Mouse (Mus musculus): ENCODE measurements around the gene Hoxc6. TPM values are rescaled to one million over a fixed set of nuclear protein-coding genes. Genes with fewer than 3 reads are reported as not detected.

The Hoxc6 gene
- polyA plus RNA-seq, 1 experiment from 2014 or later = 1.3 TPM

- Histone ChIP-seq H3K36me3 (ENCODE audit: control insufficient read depth, insufficient read depth, low read length) (no peaks in the 10 kb centered on the region), H3K27me3 (replicated peaks; ENCODE audit: control insufficient read depth, insufficient read depth, low read length) (peaks cover 98% of the 10 kb centered on the region), H3K4me3 (ENCODE audit: low read depth, low read length) (no peak overlapping the region), H3K27ac (ENCODE audit: low read depth, low read length) (no peak overlapping the region), H3K9ac (ENCODE audit: low read depth, low read length) (no peak overlapping the region), H3K9me3 (ENCODE audit: control insufficient read depth, low read length) (no peaks in the 10 kb centered on the region), H3K4me2 (peak overlapping the region; percentile 31; the same call in 1 of the 2 replicates), H3K4me1 (replicated peaks; ENCODE audit: control insufficient read depth, insufficient read depth, low read length) (peaks cover 3% of the 10 kb centered on the region; the same call in 1 of the 2 replicates)
- DNase-seq (ENCODE audit: low spot score) = no peak
- WGBS = 4% methylated on average over 30 of the region's 30 CpGs
- no peak for ATAC-seq (replicated peaks; ENCODE audit: low FRiP score)
These were observed 31.9 kb upstream of the Hoxc6 start for GRCm38 (mm10) chr15:102965892-102966775.

- Histone ChIP-seq H3K4me1 (replicated peaks; ENCODE audit: control insufficient read depth, insufficient read depth, low read length) (peaks cover 3% of the 10 kb centered on the region; the same call in 1 of the 2 replicates), H3K9me3 (ENCODE audit: control insufficient read depth, low read length) (no peaks in the 10 kb centered on the region), H3K4me3 (ENCODE audit: low read depth, low read length) (no peak within 1 kb of the TSS), H3K27me3 (replicated peaks; ENCODE audit: control insufficient read depth, insufficient read depth, low read length) (peaks cover 98% of the 10 kb centered on the region), H3K9ac (ENCODE audit: low read depth, low read length) (no peak within 1 kb of the TSS), H3K27ac (ENCODE audit: low read depth, low read length) (no peak within 1 kb of the TSS), H3K36me3 (ENCODE audit: control insufficient read depth, insufficient read depth, low read length) (no peaks in the 10 kb centered on the region), H3K4me2 (peak within 1 kb of the TSS; percentile 31; the same call in 1 of the 2 replicates)
- 5% methylated on average over 27 of the region's 27 CpGs for WGBS
- peak; percentile 36 for DNase-seq (ENCODE audit: low spot score)
- ATAC-seq (replicated peaks; ENCODE audit: low FRiP score) = no peak
These were observed 31.2 kb upstream of the Hoxc6 start, which contains the start of gene Hoxc10 for GRCm38 (mm10) chr15:102966776-102967311. TSS of gene Hoxc10 (plus strand) at chr15:102966796.

- Histone ChIP-seq H3K27me3 (replicated peaks; ENCODE audit: control insufficient read depth, insufficient read depth, low read length) (peaks cover 99% of the 10 kb centered on the region), H3K4me2 (peak within 1 kb of the TSS; percentile 31; the same call in 1 of the 2 replicates), H3K9me3 (ENCODE audit: control insufficient read depth, low read length) (no peaks in the 10 kb centered on the region), H3K4me3 (ENCODE audit: low read depth, low read length) (no peak within 1 kb of the TSS), H3K36me3 (ENCODE audit: control insufficient read depth, insufficient read depth, low read length) (no peaks in the 10 kb centered on the region), H3K9ac (ENCODE audit: low read depth, low read length) (no peak within 1 kb of the TSS), H3K4me1 (replicated peaks; ENCODE audit: control insufficient read depth, insufficient read depth, low read length) (peaks cover 3% of the 10 kb centered on the region; the same call in 1 of the 2 replicates), H3K27ac (ENCODE audit: low read depth, low read length) (no peak within 1 kb of the TSS)
- no peak for DNase-seq (ENCODE audit: low spot score)
- no peak for ATAC-seq (replicated peaks; ENCODE audit: low FRiP score)
- 5% methylated on average over 12 of the region's 12 CpGs for WGBS
These were observed 30.8 kb upstream of the Hoxc6 start, which contains the start of gene Hoxc5 for GRCm38 (mm10) chr15:102967312-102967510. TSS of gene Hoxc5 (plus strand) at chr15:102967443.

GRCm38 (mm10) chr15:102967511-102968397, 30.3 kb upstream of the Hoxc6 start:
- ATAC-seq (replicated peaks; ENCODE audit: low FRiP score) (no peak), DNase-seq (ENCODE audit: low spot score) (peak; percentile 38)
- WGBS = 2% methylated on average over 34 of the region's 34 CpGs
- Histone ChIP-seq H3K4me2 (no peak overlapping the region), H3K27ac (ENCODE audit: low read depth, low read length) (no peak overlapping the region), H3K9ac (ENCODE audit: low read depth, low read length) (no peak overlapping the region), H3K36me3 (ENCODE audit: control insufficient read depth, insufficient read depth, low read length) (no peaks in the 10 kb centered on the region), H3K4me3 (ENCODE audit: low read depth, low read length) (no peak overlapping the region), H3K9me3 (ENCODE audit: control insufficient read depth, low read length) (no peaks in the 10 kb centered on the region), H3K4me1 (replicated peaks; ENCODE audit: control insufficient read depth, insufficient read depth, low read length) (peaks cover 3% of the 10 kb centered on the region; the same call in 1 of the 2 replicates), H3K27me3 (replicated peaks; ENCODE audit: control insufficient read depth, insufficient read depth, low read length) (peaks cover 99% of the 10 kb centered on the region)

- Histone ChIP-seq H3K4me3 (ENCODE audit: low read depth, low read length) (no peak overlapping the region), H3K4me1 (replicated peaks; ENCODE audit: control insufficient read depth, insufficient read depth, low read length) (peaks cover 3% of the 10 kb centered on the region; the same call in 1 of the 2 replicates), H3K9me3 (ENCODE audit: control insufficient read depth, low read length) (no peaks in the 10 kb centered on the region), H3K27ac (ENCODE audit: low read depth, low read length) (no peak overlapping the region), H3K36me3 (ENCODE audit: control insufficient read depth, insufficient read depth, low read length) (no peaks in the 10 kb centered on the region), H3K9ac (ENCODE audit: low read depth, low read length) (no peak overlapping the region), H3K27me3 (replicated peaks; ENCODE audit: control insufficient read depth, insufficient read depth, low read length) (peaks cover 99% of the 10 kb centered on the region), H3K4me2 (no peak overlapping the region)
- DNase-seq (ENCODE audit: low spot score) (no peak), ATAC-seq (replicated peaks; ENCODE audit: low FRiP score) (no peak)
- WGBS = 32% methylated on average over 1 of the region's 1 CpGs
These were observed 28.8 kb upstream of the Hoxc6 start for GRCm38 (mm10) chr15:102969296-102969695.

GRCm38 (mm10) chr15:102970740-102971139, 27.3 kb upstream of the Hoxc6 start:
- H3K36me3 ChIP-seq (ENCODE audit: control insufficient read depth, insufficient read depth, low read length) = no peaks in the 10 kb centered on the region
- peaks cover 99% of the 10 kb centered on the region for H3K27me3 ChIP-seq (replicated peaks; ENCODE audit: control insufficient read depth, insufficient read depth, low read length)
- no peak overlapping the region for H3K27ac ChIP-seq (ENCODE audit: low read depth, low read length)
- peaks cover 3% of the 10 kb centered on the region; the same call in 1 of the 2 replicates for H3K4me1 ChIP-seq (replicated peaks; ENCODE audit: control insufficient read depth, insufficient read depth, low read length)
- H3K9ac ChIP-seq (ENCODE audit: low read depth, low read length) = no peak overlapping the region
- WGBS = 3% methylated on average over 12 of the region's 12 CpGs
- no peak for DNase-seq (ENCODE audit: low spot score)
- no peak overlapping the region for H3K4me3 ChIP-seq (ENCODE audit: low read depth, low read length)
- no peak for ATAC-seq (replicated peaks; ENCODE audit: low FRiP score)
- H3K4me2 ChIP-seq = no peak overlapping the region
- H3K9me3 ChIP-seq (ENCODE audit: control insufficient read depth, low read length) = no peaks in the 10 kb centered on the region

- no peak overlapping the region for H3K4me3 ChIP-seq (ENCODE audit: low read depth, low read length)
- H3K9ac ChIP-seq (ENCODE audit: low read depth, low read length) = no peak overlapping the region
- DNase-seq (ENCODE audit: low spot score) = no peak
- no peak for ATAC-seq (replicated peaks; ENCODE audit: low FRiP score)
- H3K27me3 ChIP-seq (replicated peaks; ENCODE audit: control insufficient read depth, insufficient read depth, low read length) = peaks cover 99% of the 10 kb centered on the region
- no peak overlapping the region for H3K27ac ChIP-seq (ENCODE audit: low read depth, low read length)
- no peak overlapping the region for H3K4me2 ChIP-seq
- no peaks in the 10 kb centered on the region for H3K36me3 ChIP-seq (ENCODE audit: control insufficient read depth, insufficient read depth, low read length)
- H3K9me3 ChIP-seq (ENCODE audit: control insufficient read depth, low read length) = no peaks in the 10 kb centered on the region
- 3% methylated on average over 21 of the region's 21 CpGs for WGBS
- no peaks in the 10 kb centered on the region for H3K4me1 ChIP-seq (replicated peaks; ENCODE audit: control insufficient read depth, insufficient read depth, low read length)
These were observed 25.8 kb upstream of the Hoxc6 start for GRCm38 (mm10) chr15:102972254-102972653.

GRCm38 (mm10) chr15:102972753-102973152, 25.3 kb upstream of the Hoxc6 start:
- 3% methylated on average over 6 of the region's 6 CpGs for WGBS
- H3K4me3 ChIP-seq (ENCODE audit: low read depth, low read length) = no peak overlapping the region
- ATAC-seq (replicated peaks; ENCODE audit: low FRiP score) (no peak), DNase-seq (ENCODE audit: low spot score) (peak; percentile 38)
- no peak overlapping the region for H3K4me2 ChIP-seq
- no peaks in the 10 kb centered on the region for H3K9me3 ChIP-seq (ENCODE audit: control insufficient read depth, low read length)
- H3K27me3 ChIP-seq (replicated peaks; ENCODE audit: control insufficient read depth, insufficient read depth, low read length) = peaks cover 99% of the 10 kb centered on the region
- H3K9ac ChIP-seq (ENCODE audit: low read depth, low read length) = no peak overlapping the region
- no peak overlapping the region for H3K27ac ChIP-seq (ENCODE audit: low read depth, low read length)
- H3K4me1 ChIP-seq (replicated peaks; ENCODE audit: control insufficient read depth, insufficient read depth, low read length) = no peaks in the 10 kb centered on the region
- H3K36me3 ChIP-seq (ENCODE audit: control insufficient read depth, insufficient read depth, low read length) = no peaks in the 10 kb centered on the region
